Mouse (Mus musculus): ENCODE data around the gene Serpinh1.

Gene Serpinh1

DNA sequence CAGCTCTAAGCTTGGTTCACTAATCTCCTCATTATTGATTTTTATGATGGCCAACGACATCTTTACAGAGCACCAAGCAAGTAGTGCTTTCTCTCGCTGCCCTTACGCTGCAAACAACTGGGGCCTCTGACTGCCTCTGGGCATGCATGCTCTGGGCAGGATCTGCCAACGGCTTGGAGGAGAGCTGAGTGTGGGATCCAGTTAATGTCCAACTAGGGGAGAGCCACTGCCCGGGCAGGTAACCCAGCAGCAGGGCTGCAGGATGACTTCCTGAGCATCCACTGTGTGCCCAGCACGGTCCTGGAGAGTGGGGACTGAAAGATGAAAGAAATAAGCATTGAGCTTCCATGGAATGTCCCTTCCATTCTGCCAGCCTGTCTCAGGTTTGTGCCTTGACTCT lies 13.7 kb upstream of the Serpinh1 start:
- peak in 1 of 2 experiments; percentile 31 for DNase-seq

DNA sequence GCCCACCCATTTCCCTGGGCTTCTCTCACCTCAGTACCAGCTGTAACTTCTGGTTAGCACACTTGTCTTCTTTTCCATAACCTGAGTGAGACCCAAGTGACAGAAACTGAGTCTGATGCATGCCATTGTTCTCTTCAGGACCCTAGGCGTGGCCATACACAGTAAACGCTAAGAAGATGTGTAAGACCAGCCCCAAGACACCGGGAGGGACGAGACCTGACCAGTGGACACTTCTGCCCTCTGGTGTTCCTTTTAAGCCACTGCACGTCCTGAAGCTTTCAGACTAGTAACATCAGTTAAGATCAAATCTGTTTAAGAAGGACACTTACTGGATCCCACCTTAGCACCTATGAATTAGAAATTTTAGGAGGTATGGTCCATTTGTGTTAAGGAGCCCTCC lies 12.0 kb upstream of the Serpinh1 start:
- peak; percentile 79 to 84 for DNase-seq

DNA sequence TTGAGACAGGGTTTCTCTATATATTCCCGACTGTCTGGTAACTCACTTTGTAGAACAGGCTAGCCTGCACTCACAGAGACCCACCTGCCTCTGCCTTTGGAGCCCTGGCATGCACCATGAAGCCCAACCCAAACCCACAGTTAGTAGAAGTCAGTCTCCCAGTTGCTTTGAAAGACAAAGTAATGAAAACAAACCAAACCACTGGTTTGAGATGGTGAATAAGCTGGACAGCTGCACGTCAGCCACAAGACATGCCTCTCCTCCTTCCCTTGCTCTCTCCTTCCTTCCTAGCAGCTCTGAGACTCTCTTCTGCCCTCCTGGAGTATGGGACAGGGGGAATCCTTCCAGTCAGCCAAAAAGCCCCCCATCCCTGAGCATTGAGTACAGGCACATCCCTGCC lies 9.1 kb upstream of the Serpinh1 start:
- DNase-seq = no peak

DNA sequence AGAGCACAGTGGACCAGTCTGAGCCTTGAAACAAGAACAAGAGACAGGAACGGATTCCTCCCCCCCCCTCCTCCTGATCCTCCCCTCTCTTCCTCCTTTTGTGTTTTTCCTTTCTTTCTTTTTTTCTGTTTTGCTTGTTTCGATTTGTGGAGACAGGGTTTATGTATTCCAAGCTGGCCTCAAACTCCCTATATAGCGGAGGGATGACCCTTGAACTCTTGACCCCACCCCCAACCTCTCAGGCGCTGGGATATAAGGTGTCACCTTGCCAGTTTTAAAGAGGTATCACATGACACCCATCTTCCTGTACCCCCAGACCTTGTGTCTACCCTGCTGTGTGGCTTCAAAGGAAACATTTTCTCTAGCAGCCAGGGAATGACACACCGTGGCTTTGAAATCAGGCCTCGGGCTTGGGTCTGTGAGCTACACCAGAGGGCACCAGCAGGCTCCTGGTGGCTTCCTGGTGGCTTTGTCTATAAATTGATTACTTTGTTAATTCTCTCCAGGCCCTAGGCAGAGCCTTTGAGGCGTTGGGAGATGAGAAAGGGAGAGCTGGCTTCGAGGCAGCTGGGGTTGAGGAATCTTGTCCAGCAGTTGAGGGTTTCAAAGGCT lies 7.9 kb upstream of the Serpinh1 start:
- no peak for DNase-seq

DNA sequence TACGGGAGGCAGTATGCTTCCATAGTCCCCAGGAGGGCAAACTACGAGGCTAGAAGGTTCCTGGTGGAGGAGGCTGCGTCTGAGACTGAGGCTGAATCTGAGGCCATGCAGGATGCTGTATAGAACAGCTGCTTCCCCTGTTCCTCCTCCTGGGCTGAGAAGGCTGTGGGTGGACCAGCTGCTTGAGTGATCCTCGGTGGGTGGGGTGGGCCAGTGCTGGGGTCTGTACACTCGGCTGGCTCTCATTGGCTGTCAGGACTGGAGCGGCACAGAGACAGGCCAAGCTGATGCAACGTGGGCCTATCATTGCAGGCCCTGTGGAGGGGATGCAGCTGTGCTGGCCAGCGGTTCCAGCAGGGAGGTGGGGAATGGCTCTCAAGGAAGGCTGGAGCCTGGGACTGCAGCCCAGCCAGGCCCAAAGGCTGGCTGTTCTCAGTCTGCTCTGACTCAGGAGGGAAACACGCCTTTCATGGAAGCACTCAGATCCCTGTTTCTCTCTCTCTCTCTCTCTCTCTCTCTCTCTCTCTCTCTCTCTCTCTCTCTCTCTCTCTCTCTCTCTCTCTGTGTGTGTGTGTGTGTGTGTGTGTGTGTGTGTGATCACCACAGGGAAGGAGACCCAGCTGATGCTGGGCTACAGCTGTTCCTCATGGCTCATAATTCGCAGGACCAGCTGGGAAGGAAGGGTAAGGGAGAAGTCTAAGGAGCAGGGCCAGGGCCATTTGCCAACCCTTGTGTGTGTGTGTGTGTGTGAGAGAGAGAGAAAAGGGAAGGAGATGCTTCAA lies 7.2 kb upstream of the Serpinh1 start:
- DNase-seq = peak; percentile 68 to 90

DNA sequence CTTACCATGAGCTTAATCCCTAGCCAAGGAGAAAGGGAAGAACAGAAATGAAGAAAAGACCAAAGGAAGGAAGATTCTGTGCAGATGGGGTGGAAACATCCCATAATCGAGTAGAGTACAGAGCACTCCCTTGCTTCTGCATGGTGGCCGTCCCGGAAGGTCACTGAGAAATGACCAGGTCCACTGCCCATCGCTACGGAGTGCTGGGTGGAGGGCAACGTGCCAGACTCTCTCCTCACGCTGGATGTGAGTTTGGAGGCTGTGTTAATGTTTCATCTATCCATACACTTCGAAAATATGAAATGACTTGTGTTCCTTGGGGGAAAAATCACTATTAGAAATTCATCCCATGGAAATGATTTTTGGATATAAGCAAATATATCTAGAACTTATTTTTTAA lies 5.3 kb upstream of the Serpinh1 start:
- peak; percentile 55 to 59 for DNase-seq

DNA sequence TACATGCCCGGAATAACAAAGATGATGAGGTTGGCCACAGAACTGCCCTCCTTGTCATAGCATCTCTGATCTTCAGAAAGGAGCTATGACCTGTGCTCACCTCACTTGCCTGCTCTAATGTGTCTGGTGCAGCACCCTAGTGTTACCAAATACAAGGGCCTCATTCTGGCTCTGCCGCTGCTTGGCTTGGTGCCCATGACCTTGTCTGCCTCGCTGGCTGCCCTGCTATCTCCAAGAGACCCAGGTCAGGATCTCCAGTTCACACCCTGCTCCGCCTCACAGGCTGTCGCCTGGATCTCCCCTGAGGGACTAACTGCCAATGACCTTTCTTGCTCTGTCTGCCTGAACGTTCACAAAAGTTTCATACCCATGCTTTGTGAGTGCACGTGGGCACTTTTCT lies 4.2 kb upstream of the Serpinh1 start:
- peak; percentile 65 to 70 for DNase-seq

DNA sequence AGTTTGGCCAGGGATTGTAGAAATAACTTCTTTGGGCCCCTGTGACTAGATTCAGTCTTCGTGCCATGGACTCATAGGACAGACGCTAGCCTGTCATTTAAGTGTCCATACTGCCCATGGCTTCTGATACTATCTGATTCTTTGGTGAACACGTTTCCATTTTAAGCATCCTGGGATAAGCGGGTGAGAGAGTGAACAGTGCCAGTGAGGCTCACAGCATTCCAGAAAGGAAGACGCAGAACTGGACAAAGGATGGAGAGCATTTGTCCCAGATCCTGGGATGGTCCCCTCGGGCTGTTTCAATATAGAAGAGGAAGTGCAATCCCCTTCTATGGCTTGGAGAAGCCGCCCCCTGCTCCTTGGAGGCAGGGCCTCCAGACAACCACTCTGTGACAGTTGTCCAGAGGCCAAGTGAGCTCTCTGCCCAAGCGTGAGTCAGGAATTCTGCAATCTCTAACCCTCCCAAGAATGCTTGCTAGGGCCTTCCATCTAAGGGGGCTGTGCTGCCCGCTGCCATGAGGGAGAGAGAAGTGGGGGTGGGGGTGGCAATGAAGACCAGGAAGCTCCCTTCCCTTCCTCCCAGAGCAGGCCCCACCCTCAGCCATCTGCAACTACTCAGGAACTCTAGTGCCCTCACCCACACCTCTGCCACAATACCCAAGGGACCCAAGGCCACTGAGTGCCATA lies 3.3 kb upstream of the Serpinh1 start:
- DNase-seq = peak; percentile 18 to 41

DNA sequence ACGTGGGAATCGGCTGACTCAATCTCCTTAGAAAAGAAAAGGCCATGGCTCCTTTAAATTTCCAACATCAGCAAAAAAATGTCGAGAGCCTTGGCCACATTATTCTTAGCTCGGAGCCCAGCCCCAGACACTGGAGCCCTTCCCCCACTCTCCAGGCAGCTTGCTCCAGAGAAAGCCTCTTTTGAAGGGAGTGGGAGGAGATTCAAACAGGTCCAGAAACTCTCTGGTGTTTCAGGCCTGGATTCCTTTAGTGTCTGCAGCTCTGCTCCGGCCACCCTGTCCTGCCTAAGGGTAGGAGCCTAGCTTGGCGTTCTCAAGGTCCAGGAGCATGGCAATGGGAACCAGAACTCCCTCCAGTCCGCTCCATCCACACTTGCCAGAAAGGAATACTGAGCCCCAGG lies 2.7 kb upstream of the Serpinh1 start:
- DNase-seq = peak; percentile 83 to 88

DNA sequence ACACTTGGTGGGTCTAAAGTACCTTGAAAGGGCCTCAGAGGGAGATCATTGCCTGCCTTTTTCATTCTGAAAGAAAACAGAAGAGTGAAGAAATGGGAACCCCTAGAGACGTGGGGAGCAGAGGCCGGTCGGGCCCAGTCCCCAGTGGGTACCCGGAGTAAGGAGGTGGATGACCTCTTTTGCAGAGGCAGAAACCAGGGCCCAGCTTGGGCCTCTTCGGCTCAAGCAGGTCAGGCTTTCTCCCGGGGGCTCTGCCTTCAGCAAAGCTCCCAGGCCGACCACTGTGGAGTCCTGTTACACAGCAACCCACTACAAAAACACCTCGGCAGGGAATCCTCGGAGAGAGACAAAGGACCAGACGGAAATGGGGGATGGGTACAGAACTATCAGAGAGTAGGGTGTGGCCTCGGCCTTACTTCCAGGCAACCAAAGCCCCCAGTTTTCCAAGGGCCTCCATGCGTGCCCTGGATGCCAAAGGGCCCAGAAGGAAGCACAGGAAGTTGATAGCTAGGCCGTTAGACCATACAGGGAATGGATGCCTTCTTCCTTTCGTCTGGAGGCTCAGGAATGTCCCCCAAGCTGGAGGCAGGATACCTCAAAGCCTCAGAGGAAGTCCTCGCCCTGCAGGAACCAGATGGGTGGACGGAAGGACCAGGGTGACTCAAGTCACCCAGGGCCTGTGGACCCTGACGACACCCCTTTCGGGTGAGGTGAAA lies 1.1 kb downstream of the Serpinh1 start:
- peak; percentile 49 to 70 for DNase-seq

DNA sequence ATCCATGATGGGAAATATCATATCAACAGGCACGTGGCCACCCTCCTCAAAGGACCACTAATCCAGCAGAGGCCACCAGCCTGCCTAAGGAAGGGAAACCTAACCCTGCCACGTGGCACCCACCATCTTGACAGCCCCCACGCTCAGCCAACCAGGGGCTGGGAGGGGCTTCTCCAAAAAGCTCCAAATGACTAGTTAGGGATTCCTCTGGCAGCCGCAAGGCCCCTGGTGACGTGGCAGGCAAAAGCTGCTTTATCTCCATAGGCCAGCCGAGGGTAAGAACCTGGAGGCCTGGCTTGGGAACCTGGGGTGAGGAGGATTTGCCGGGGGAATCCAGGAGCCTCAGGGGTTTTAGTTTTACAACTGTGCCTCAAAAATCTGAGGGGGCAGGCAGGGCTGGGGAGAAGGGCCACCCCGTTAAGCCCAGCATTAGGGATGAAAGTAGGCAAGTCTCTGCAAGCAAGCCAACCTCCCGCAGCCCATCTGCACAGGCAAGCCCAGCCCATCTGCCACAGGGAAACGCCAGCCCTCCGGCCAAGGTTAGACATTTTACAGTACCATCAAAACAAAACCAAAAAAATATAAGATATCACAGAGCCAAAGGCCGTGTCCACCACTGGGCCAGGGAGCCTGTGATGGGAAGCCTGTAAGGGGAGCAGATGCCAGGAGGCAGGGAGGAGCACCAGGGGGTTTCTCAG lies 1.8 kb downstream of the Serpinh1 start:
- peak in 1 of 2 experiments; percentile 47 for DNase-seq

DNA sequence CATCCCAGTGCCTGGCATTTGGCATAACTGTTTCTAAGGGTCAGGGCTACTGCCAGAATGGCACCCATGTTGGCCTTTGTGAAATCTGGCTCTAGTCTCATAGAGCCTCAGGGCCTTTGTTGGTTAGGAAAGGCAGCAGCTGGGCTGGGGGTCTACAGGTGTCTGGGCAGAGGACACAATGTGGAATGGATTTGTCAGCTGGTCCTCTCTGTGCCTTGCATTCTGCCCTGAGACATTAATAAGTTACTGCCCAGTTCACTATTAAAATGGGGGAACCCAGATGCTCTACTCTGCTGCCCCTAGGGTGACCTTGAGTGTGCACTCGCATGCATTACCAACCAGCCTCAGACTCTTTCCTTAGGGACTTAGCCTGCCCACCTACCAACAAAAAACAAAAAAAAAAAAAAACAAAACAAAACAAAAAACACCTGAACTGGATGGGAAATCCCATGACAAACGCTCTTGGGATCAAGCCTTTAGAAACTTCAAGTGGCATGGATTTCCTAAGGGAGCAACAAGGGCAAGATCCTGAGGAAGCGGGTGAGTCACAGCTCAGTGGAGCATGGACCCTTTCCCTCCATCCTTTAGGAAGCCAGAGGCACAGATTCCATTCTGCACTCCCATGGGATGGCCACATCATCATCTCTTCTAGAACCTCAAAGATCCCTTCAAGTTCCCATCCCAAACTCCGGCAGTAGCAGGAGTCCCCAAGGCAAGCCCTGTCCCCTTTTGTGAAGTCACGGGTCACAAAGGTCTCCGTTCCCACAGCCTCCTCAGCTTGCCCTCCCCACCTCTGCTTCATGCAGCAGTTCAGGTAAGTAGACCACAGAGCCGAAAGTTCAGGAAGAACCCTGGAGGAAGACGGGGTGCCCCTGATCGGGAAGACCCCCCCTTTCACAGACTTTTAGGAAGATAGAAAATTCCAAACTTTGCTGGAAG lies 3.0 kb downstream of the Serpinh1 start:
- DNase-seq = no peak

DNA sequence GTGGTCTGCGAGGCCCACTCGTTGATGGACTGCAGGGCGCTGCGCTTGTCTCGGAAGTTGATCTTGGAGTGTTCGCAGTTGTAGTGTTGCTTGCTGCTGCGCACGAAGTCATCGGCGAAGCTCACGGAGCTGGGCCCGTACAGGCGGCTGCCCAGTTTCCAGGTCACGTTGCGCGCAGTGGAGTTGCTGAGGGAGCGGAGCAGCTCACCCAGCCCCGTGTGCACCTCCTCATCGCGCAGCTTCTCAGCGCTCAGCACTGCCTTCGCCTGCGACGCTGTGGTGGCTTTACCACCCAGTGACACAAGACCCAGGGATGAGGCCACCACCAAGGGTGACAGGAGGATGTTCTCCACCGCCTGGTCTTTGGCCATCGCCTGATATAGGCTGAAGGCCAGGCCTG lies 4.2 kb downstream of the Serpinh1 start:
- DNase-seq = no peak

DNA sequence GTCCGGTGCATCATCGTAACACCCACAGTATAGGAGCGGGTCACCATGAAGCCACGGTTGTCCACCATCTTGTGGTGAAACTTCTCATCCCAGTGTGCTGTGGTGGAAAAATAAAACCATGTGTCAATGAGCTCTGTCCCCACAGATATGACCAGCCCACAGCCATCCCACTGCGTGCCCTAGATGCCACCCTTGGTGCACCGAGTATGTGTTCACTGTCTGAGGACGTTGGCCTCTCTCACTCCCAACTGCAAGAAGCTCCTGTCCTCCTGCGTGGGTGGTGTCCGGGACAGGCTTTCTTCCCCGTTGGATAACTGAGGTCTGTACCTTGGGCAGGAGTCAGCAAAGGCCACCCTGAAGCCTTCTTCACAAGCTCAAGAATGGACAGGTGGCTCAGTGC lies 5.8 kb downstream of the Serpinh1 start:
- no peak for DNase-seq

DNA sequence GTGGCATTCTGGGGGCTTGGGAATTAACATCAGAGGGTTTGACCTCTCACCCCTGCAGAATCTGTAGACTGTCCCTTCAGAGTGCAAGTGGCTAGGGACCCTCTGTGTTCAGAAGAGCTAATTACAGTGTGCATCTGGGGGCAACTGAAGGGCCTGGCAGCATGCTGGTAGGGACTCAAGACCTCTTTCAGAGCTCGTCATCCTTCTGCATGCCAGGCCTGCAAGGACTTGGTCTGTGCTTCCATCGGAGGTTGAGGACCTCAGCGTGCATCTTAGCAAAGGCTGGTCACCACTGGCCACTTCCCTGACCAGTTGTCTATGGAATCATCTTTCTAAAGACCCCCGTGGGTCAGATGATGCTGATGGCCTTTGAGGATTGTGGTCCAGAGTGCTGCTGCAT lies 9.5 kb downstream of the Serpinh1 start:
- no peak for DNase-seq

DNA sequence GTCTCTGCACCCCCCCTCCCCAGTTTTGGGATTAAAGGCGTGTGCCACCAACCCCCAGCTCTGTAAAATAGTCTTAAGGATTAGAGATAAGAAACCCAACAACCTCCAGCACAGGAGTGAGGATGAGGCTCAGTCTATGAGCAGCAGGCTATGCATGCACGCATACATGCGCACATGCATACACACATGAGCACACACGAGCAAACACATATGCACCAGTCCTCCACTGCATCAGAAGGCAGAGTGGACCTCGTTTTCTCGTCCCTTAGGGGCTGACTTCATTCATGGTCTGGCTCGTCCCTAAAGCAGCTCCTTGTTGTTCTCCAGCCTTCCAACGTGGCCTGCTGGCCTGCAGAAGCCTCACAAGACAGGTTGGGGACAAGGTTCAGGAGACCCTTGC lies 12.3 kb downstream of the Serpinh1 start:
- DNase-seq = no peak

DNA sequence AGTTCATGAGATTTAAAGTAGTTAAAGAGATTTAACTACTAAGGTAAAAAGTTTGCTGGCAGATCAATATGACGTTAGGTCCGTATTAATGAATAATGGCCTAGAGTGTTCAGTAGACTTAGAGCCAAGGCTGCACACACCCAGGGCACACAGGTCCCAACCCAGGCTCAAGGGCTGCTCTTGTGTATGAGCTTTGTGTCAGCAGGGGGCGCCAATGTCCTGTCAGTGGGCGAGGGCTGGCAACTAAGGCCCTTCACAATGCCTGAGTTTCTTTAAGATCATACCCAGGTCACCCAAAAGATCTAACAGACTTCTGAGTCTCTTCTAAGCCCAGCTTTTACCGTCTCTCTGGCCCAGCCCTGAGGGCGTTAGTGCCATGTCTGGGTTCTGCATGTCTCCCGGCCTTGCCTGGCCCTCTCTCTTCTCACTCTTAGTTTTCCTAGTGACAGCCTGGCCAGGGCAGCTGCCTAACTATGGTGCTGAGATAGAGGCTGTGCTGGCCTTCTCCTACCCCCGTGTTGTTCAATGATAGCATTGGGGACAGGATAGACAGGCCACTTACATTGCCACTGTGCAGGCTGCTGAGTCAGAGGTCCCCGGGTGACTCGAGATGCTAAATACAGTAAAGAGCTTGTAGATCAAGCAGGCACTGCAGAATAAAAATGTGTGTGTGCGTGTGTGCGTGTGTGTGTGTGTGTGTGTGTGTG lies 20.1 kb downstream of the Serpinh1 start:
- peak; percentile 86 to 96 for DNase-seq

DNA sequence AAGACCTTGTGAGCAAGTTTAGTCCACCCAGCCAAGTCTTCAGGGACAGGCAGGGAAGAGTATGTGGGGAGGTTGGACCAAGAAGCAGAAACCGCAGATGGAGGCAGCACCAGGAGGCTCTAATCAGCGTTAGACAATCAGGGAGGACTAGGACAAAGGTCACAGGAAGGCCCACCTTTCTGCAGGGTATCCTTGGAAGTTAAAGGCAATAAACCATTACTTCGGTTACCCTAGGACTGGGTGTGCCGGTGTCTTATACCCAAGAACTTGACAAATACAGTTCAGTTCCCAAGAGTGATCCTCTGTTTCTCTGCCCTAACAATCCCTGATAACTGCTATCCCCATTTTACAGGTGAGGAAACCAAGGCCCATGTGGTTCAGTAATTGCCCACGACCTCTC lies 23.0 kb downstream of the Serpinh1 start:
- no peak for DNase-seq

DNA sequence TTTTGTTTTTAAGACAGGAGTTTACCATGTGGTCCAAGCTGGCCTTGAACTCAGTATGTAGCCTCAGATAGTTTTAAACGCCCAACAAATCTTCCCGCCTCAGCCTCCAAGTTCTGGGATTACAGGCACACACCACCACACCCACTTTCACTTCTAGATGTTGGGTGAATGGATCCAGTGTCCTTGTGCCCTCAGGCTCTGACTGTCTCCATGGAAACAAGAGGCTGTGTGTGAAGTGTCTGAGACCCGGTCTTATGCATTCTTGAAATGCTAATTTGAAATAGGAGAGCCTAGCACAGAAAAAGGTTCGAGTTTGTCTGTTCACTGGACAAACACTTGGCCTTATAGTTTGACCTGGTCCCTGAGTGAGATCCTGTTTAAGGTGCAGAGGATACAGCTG lies 24.2 kb downstream of the Serpinh1 start:
- DNase-seq = no peak

DNA sequence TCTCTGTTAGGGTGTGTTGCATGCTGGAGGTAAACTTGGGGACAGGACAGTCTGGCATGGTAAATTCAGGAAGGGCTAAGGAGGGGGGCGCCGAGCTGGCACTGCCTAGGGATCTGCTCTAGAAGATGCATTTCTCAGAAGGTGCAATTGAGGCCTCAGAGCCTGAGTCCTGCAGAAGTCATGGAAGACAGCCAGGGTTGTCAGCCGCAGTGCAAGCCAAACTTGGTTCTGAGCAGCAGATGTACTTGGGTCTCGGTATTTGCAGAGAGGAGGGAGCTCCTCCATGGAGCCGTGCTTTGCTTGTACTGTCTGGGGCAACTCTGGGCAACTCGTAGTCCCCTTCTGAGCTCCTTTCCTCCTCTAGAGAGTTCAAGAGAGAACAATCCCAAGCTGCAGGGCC lies 26.9 kb downstream of the Serpinh1 start:
- DNase-seq = no peak

DNA sequence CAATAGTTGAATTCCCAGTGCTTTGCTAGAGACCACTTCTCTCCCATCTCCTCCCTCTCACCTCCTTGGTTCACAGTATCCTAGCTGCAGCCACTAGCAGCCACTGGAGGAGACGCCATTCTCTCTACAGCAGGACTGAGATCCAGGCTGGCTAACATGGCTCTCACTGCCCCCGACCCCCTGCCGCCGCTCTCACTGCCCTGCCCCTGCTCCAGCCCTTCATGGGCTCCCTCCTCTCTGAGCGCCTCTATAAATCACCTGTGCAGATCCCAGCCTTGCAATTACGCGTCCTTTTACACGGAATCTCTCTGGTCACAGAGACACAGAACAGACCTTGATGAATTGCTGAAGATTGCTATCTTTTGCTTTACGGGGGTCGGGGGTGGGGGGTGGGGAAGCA lies 28.2 kb downstream of the Serpinh1 start:
- no peak for DNase-seq
